ENCODE assay signal across 10 mouse cellular contexts in genomic region chr5:74388849-74389248, GRCm38 (mm10).
DNase-seq lines count a peak whose midpoint lies in the region; ATAC-seq lines count a peak whose summit lies in the region.
"Had no signal": no experiment of that assay in that cellular context is flagged by ENCODE, and none has a peak within 500 bp of the region (broad histone marks: within the 10 kb centered on the region; RNA-seq: fewer than 3 reads in every experiment).

No protein-coding gene starts in this region.

- H3K4me2 ChIP-seq in midbrain, embryonic 11.5 days = no peak overlapping the region
- no peak overlapping the region for H3K4me2 ChIP-seq in embryonic facial prominence, embryonic 14.5 days (ENCODE audit: low read depth, low read length)

- no peak overlapping the region for H3K4me3 ChIP-seq in midbrain, embryonic 11.5 days (ENCODE audit: low read depth, low read length)
- H3K4me3 ChIP-seq in midbrain, embryonic 10.5 days = no peak overlapping the region
- H3K4me3 ChIP-seq in embryonic facial prominence, embryonic 14.5 days (ENCODE audit: low read depth, low read length) = no peak overlapping the region
- H3K4me3 ChIP-seq: layer of hippocampus, adult 2 months had no signal

- H3K36me3 ChIP-seq in midbrain, embryonic 11.5 days (ENCODE audit: control insufficient read depth, insufficient read depth, low read length) = no peaks in the 10 kb centered on the region
- H3K36me3 ChIP-seq in midbrain, embryonic 10.5 days = no peaks in the 10 kb centered on the region
- H3K36me3 ChIP-seq in embryonic facial prominence, embryonic 14.5 days (ENCODE audit: control insufficient read depth, insufficient read depth, low read length) = no peaks in the 10 kb centered on the region

- no peaks in the 10 kb centered on the region for H3K9me3 ChIP-seq in midbrain, embryonic 11.5 days (ENCODE audit: control insufficient read depth, low read length)
- H3K9me3 ChIP-seq in midbrain, embryonic 10.5 days (replicated peaks) = no peaks in the 10 kb centered on the region
- no peaks in the 10 kb centered on the region for H3K9me3 ChIP-seq in embryonic facial prominence, embryonic 14.5 days (ENCODE audit: control insufficient read depth, low read length)

- H3K27me3 ChIP-seq in midbrain, embryonic 11.5 days (ENCODE audit: control insufficient read depth, insufficient read depth, low read length) = no peaks in the 10 kb centered on the region
- H3K27me3 ChIP-seq in midbrain, embryonic 10.5 days (ENCODE audit: low read depth, poor library complexity, severe bottlenecking) = no peaks in the 10 kb centered on the region
- no peaks in the 10 kb centered on the region for H3K27me3 ChIP-seq in embryonic facial prominence, embryonic 14.5 days (replicated peaks; ENCODE audit: control insufficient read depth, insufficient read depth, low read length)

- 85% methylated on average over 2 of the region's 2 CpGs for WGBS in midbrain, embryonic 11.5 days
- 96% methylated on average over 2 of the region's 2 CpGs for WGBS in midbrain, embryonic 10.5 days
- 29% methylated on average over 2 of the region's 2 CpGs for WGBS in embryonic facial prominence, embryonic 14.5 days

- ATAC-seq in midbrain, embryonic 11.5 days (ENCODE audit: low FRiP score) = no peak
- peak; percentile 51 for ATAC-seq in embryonic facial prominence, embryonic 14.5 days (ENCODE audit: low read depth)

- H3K9ac ChIP-seq in midbrain, embryonic 11.5 days (ENCODE audit: low read length) = no peak overlapping the region
- no peak overlapping the region for H3K9ac ChIP-seq in embryonic facial prominence, embryonic 14.5 days (ENCODE audit: low read depth, low read length)

- no peaks in the 10 kb centered on the region for H3K4me1 ChIP-seq in midbrain, embryonic 11.5 days (ENCODE audit: control insufficient read depth, insufficient read depth, low read length)
- H3K4me1 ChIP-seq in midbrain, embryonic 10.5 days = no peaks in the 10 kb centered on the region
- peaks cover 36% of the 10 kb centered on the region for H3K4me1 ChIP-seq in embryonic facial prominence, embryonic 14.5 days (ENCODE audit: control insufficient read depth, insufficient read depth, low read length)

- peak; percentile 23 to 45 for DNase-seq in heart, adult 18-20 months
- no peak for DNase-seq in heart, adult 9 months (ENCODE audit: low spot score in 2 of 2)
- DNase-seq in midbrain, embryonic 11.5 days (ENCODE audit: low spot score, missing footprints) = peak; percentile 8
- DNase-seq in midbrain, embryonic 10.5 days (ENCODE audit: low spot score) = no peak
- peak; percentile 86 for DNase-seq in embryonic facial prominence, embryonic 14.5 days (ENCODE audit: low spot score)
- DNase-seq in kidney, postnatal 14 days = peak; percentile 43
- no peak for DNase-seq in testis, postnatal 14 days (ENCODE audit: low spot score)
- no peak for DNase-seq in layer of hippocampus, postnatal 36 days
- DNase-seq: adrenal gland, adult 2 months had no signal

- no peak overlapping the region for H3K27ac ChIP-seq in midbrain, embryonic 11.5 days (ENCODE audit: low read depth, low read length)
- H3K27ac ChIP-seq in midbrain, embryonic 10.5 days (replicated peaks) = no peak overlapping the region
- peak overlapping the region; percentile 70 for H3K27ac ChIP-seq in embryonic facial prominence, embryonic 14.5 days (replicated peaks; ENCODE audit: low read depth, low read length)
- H3K27ac ChIP-seq: layer of hippocampus, adult 2 months had no signal

Comparison
In these comparisons a context has a peak if more than half of its experiments do, and no peak if none do; other contexts are left out.
1. DNase-seq: peak in heart, adult 18-20 months (2 of 2), midbrain, embryonic 11.5 days (single experiment), embryonic facial prominence, embryonic 14.5 days (single experiment) and kidney, postnatal 14 days (single experiment); none in heart, adult 9 months (0 of 2), midbrain, embryonic 10.5 days (single experiment), testis, postnatal 14 days (single experiment) and layer of hippocampus, postnatal 36 days (0 of 2).